ENCODE assay signal across 9 mouse cellular contexts in genomic region chr6:83927418-83927817, GRCm38 (mm10).
DNase-seq lines count a peak whose midpoint lies in the region; ATAC-seq and TF ChIP-seq lines count a peak whose summit lies in the region.
"Had no signal": no experiment of that assay in that cellular context is flagged by ENCODE, and none has a peak within 500 bp of the region (broad histone marks: within the 10 kb centered on the region; RNA-seq: fewer than 3 reads in every experiment).

No protein-coding gene starts in this region.

- TF ChIP-seq EP300 in liver, embryonic 14.5 days (IDR thresholded peaks at IDR 0.05; ENCODE audit: low read depth): no peak

- H3K4me1 ChIP-seq in liver, embryonic 14.5 days (replicated peaks; ENCODE audit: control insufficient read depth in 2 of 2, insufficient read depth in 2 of 2, low read length in 1 of 2): no peaks in the 10 kb centered on the region
- peaks cover 21% of the 10 kb centered on the region for H3K4me1 ChIP-seq in hindbrain, embryonic 13.5 days (replicated peaks)
- H3K4me1 ChIP-seq in forebrain, embryonic 16.5 days (replicated peaks; ENCODE audit: control insufficient read depth, insufficient read depth, low read length): peaks cover 7% of the 10 kb centered on the region; the same call in 1 of the 2 replicates

- no peak overlapping the region for H3K4me3 ChIP-seq in liver, embryonic 14.5 days (ENCODE audit: insufficient read depth in 1 of 2, low read depth in 2 of 2, low read length in 2 of 2)
- H3K4me3 ChIP-seq in hindbrain, embryonic 13.5 days: no peak overlapping the region
- no peak overlapping the region for H3K4me3 ChIP-seq in forebrain, embryonic 16.5 days (replicated peaks; ENCODE audit: low read length)
- H3K4me3 ChIP-seq: megakaryocyte, embryonic 14.5 days had no signal

- DNase-seq in adrenal gland, adult 2 months: peak; percentile 30
- DNase-seq in adrenal gland, adult 8-10 months: no peak
- DNase-seq in 3T3-L1 (ENCODE audit: low read depth, low spot score): peak; percentile 79
- peak; percentile 58 for DNase-seq in embryo, embryonic 10 days (ENCODE audit: low spot score)
- peak in 2 of 3 experiments; percentile 17 to 22 for DNase-seq in liver, embryonic 14.5 days (ENCODE audit: low read depth in 3 of 3, low spot score in 3 of 3)
- DNase-seq in cerebellum, adult 11-12 months: no peak

- no peak overlapping the region for H3K4me2 ChIP-seq in liver, embryonic 14.5 days (ENCODE audit: low read depth)
- H3K4me2 ChIP-seq in hindbrain, embryonic 13.5 days: no peak overlapping the region
- no peak overlapping the region for H3K4me2 ChIP-seq in forebrain, embryonic 16.5 days (ENCODE audit: low read length)

- 61% methylated on average over 1 of the region's 1 CpGs for WGBS in liver, embryonic 14.5 days (ENCODE audit: insufficient replicate concordance)
- 89% methylated on average over 1 of the region's 1 CpGs for WGBS in hindbrain, embryonic 13.5 days
- WGBS in forebrain, embryonic 16.5 days: 75% methylated on average over 1 of the region's 1 CpGs

- no peak overlapping the region for H3K9ac ChIP-seq in liver, embryonic 14.5 days (replicated peaks)
- no peak overlapping the region for H3K9ac ChIP-seq in hindbrain, embryonic 13.5 days
- H3K9ac ChIP-seq in forebrain, embryonic 16.5 days (replicated peaks; ENCODE audit: low read depth, low read length): no peak overlapping the region

- TF ChIP-seq CTCF in liver, embryonic 14.5 days (IDR thresholded peaks at IDR 0.05; ENCODE audit: low read depth): no peak

- no peaks in the 10 kb centered on the region for H3K9me3 ChIP-seq in liver, embryonic 14.5 days (ENCODE audit: control insufficient read depth, low read length)
- no peaks in the 10 kb centered on the region for H3K9me3 ChIP-seq in hindbrain, embryonic 13.5 days
- H3K9me3 ChIP-seq in forebrain, embryonic 16.5 days (ENCODE audit: control insufficient read depth, low read length): no peaks in the 10 kb centered on the region

- no peaks in the 10 kb centered on the region for H3K27me3 ChIP-seq in liver, embryonic 14.5 days (ENCODE audit: control insufficient read depth, insufficient read depth, low read length)
- no peaks in the 10 kb centered on the region for H3K27me3 ChIP-seq in hindbrain, embryonic 13.5 days
- no peaks in the 10 kb centered on the region for H3K27me3 ChIP-seq in forebrain, embryonic 16.5 days (replicated peaks; ENCODE audit: control insufficient read depth, insufficient read depth, low read length)
- H3K27me3 ChIP-seq: megakaryocyte, embryonic 14.5 days had no signal

- no peak overlapping the region for H3K27ac ChIP-seq in liver, embryonic 14.5 days
- no peak overlapping the region for H3K27ac ChIP-seq in hindbrain, embryonic 13.5 days
- no peak overlapping the region for H3K27ac ChIP-seq in forebrain, embryonic 16.5 days (ENCODE audit: low read length)

- peaks cover 4% of the 10 kb centered on the region for H3K36me3 ChIP-seq in liver, embryonic 14.5 days (replicated peaks; ENCODE audit: control insufficient read depth, insufficient read depth, low read depth)
- H3K36me3 ChIP-seq in hindbrain, embryonic 13.5 days: peaks cover 14% of the 10 kb centered on the region
- peaks cover 9% of the 10 kb centered on the region for H3K36me3 ChIP-seq in forebrain, embryonic 16.5 days (ENCODE audit: control insufficient read depth, insufficient read depth)

- no peak for ATAC-seq in liver, embryonic 14.5 days (ENCODE audit: insufficient read depth)
- no peak for ATAC-seq in hindbrain, embryonic 13.5 days (ENCODE audit: low FRiP score)
- no peak for ATAC-seq in forebrain, embryonic 16.5 days

Comparison
In these comparisons a context has a peak if more than half of its experiments do, and no peak if none do; other contexts are left out.
1. DNase-seq: peak in adrenal gland, adult 2 months (single experiment), 3T3-L1 (single experiment), embryo, embryonic 10 days (single experiment) and liver, embryonic 14.5 days (2 of 3); none in adrenal gland, adult 8-10 months (single experiment) and cerebellum, adult 11-12 months (single experiment).